Mouse (Mus musculus): ENCODE data around the gene Wsb2.
A peak's percentile ranks its signal among the peaks of the same experiment; 100 is the strongest.
"Not testable (repeated sequence)": the region's sequence is repeated elsewhere in the genome, so short reads cannot be mapped to it uniquely, and the experiment has no call there.

Gene Wsb2

GRCm38 (mm10) chr5:117388296-117388751 lies 31.2 kb downstream of the Wsb2 start:
- DNase-seq (ENCODE audit: low read depth, low spot score) = peak; percentile 80

DNA sequence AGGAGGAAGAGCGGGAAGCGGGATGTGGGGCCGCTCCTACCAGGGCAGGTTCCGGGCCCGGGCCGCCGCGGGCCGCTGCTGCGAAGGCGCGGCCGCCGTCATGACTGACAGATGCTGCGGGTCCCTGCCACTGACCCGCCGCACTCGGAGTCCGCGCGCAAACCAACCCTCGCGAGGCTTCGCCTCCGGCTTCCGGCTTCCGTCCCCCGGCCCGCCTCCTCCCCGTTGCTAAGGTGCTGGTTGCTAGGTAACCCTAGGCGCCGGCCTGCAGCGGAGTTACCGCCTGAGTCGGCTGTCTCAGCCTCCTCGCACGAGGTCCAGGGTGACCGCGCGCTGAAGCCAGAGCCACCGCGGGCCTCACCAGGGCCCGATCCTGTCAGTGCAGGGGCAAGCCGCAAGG lies 31.8 kb downstream of the Wsb2 start, which contains the start of gene Rfc5:
Gene Rfc5, minus strand, starts transcription at position 171 of the 400 bp plus-strand sequence.
- DNase-seq (ENCODE audit: low read depth, low spot score) = peak; percentile 96

DNA sequence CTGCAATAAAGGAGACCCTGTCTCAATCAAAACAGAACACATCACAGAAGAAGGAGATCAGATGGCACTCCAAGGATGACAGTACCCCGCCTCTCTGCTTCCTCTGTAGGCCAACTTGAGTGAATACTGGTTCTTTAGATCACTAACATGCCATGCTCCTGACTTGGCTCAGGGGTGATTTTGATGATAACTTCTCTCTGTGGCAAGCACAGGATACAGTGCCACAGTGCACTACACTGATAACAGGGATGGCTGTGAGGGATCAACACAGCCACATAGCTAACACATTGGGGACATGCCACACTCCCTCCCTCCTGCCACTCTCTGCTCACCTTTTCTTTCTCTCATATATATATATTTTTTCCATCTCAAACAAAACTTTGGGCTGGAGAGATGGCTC lies 33.8 kb downstream of the Wsb2 start:
- no peak for DNase-seq (ENCODE audit: low read depth, low spot score)

- DNase-seq (ENCODE audit: low read depth, low spot score) = no peak
Observed at GRCm38 (mm10) chr5:117395834-117396233, 38.7 kb downstream of the Wsb2 start.

DNA sequence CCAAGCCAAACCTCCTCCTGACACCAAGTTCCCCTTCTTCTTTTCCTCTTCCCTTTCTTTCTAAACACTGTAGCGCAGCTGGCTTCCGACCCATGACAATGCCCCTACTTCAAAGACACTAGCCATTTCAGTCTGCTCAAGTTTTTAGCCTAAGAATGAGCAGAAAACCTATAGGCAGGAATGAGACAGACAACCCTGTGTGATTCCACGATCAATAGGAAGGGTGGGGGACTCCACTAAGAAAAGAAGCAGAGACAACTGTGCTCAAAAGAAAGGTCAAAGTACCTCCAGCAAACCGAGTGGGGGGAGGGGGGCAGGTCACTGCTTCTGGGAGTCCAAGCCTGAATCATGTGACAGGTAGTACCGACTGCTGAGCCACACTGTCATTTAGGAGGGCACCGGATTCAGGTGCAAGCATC lies 39.5 kb downstream of the Wsb2 start:
- no peak for DNase-seq (ENCODE audit: low read depth, low spot score)

GRCm38 (mm10) chr5:117397371-117397770 lies 40.3 kb downstream of the Wsb2 start:
- DNase-seq (ENCODE audit: low read depth, low spot score) = no peak

GRCm38 (mm10) chr5:117398007-117398550 lies 41.0 kb downstream of the Wsb2 start:
- DNase-seq (ENCODE audit: low read depth, low spot score) = no peak

- DNase-seq (ENCODE audit: low read depth, low spot score) = no peak
Observed at GRCm38 (mm10) chr5:117399281-117399680, 42.2 kb downstream of the Wsb2 start.

DNA sequence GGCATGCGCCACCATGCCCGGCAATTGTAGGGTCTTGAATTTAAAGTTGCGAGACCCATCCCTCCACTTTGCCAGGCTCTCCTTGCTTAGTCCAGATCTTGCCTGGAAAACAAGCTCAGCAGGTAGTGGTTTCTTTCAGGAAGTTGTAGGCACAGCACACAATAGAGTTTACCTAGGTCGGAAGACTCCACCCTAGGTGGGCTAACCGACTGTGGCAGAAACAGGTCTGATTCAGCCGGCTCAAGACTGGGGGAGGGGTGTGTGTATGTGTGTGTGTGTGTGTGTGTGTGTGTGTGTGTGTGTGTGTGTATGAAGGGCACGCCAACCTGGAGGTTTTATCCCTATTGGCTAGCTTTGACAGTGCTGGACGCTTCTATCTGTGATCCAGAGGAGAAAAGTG lies 46.5 kb downstream of the Wsb2 start:
- DNase-seq (ENCODE audit: low read depth, low spot score) = no peak

GRCm38 (mm10) chr5:117404671-117405070 lies 47.6 kb downstream of the Wsb2 start:
- DNase-seq (ENCODE audit: low read depth, low spot score) = not testable (repeated sequence)

- peak; percentile 62 for DNase-seq (ENCODE audit: low read depth, low spot score)
Observed at GRCm38 (mm10) chr5:117408216-117408615, 51.1 kb downstream of the Wsb2 start.

DNA sequence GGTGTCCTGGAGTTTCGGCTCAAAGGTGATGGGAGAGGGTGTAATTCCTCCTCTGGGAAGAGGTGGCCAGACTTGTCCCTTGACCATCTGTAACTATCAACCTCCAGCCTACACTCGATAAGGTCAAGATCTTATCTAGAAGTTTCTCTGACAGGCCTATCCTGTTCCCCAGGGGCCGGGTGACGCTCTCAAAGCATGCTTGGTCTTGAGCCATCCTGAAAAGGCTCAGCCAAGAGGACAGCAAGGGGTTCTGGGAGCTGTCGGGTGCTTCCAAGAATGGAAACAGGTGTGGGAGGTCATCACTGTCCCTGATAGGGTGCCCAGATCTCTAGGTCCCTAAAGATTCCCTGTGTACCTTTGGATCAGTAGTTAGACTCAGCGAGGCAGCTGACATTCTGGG lies 52.3 kb downstream of the Wsb2 start:
- no peak for DNase-seq (ENCODE audit: low read depth, low spot score)

- peak; percentile 68 for DNase-seq (ENCODE audit: low read depth, low spot score)
Observed at GRCm38 (mm10) chr5:117413507-117414501, 56.7 kb downstream of the Wsb2 start, which contains the start of gene Ksr2. TSS of gene Ksr2 (plus strand) at chr5:117414000.

GRCm38 (mm10) chr5:117414611-117415010 lies 57.5 kb downstream of the Wsb2 start:
- no peak for DNase-seq (ENCODE audit: low read depth, low spot score)

- no peak for DNase-seq (ENCODE audit: low read depth, low spot score)
Observed at GRCm38 (mm10) chr5:117415011-117415912, 58.2 kb downstream of the Wsb2 start.

DNA sequence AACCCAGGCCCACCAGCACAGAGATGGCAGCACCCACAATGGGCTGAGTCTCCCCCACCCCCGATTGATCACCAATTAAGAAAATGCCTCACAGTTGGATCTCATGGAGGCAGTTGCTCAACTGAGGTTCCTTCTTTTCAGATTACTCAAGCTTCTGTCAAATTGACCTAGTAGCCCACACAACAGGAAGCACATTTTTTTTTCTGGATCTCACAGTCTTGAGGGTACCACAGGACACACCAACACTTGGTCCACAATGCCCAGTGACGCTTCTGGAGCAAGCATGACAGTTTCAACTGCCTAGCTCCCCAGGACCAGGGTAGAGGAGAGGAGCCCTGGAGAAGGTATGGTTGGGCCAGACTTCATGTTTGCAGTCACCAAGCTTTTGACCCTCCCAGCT lies 60.3 kb downstream of the Wsb2 start:
- DNase-seq (ENCODE audit: low read depth, low spot score) = no peak
